Mouse (Mus musculus): ENCODE results near the gene Imp3. TPM values are rescaled to one million over a fixed set of nuclear protein-coding genes. Genes with fewer than 3 reads are reported as not detected.
"Not testable (repeated sequence)": the region's sequence is repeated elsewhere in the genome, so short reads cannot be mapped to it uniquely, and the experiment has no call there.

Imp3 gene
- polyA plus RNA-seq, 1 experiment: 101 TPM

DNA sequence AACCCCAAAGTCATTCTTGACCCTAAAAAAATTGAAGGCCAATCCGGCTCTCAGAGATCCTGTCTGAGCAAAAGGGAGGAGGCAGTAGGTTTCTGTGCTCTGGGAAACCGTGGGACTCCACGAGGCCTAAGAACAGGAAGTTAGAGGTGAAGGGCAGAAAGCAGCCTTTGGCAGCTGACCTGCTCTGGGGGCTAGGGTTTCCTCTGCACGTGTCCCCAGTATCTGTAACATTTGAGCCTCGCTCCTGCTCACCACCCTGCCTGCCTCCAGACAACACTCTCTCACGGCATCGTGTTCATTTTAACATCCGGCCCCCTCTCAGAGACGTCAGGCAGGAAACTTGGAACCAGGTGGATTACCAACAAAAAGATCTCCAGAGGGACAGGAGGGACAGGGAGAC is 36.7 kb upstream of the Imp3 start:
- Histone ChIP-seq H3K4me3 (ENCODE audit: low read depth, low read length) (no peak overlapping the region), H3K4me1 (ENCODE audit: control insufficient read depth, insufficient read depth, low read length) (no peaks in the 10 kb centered on the region), H3K9ac (ENCODE audit: low read depth, poor library complexity, severe bottlenecking) (no peak overlapping the region), H3K27ac (ENCODE audit: insufficient read depth, low read length) (no peak overlapping the region), H3K36me3 (ENCODE audit: control insufficient read depth, insufficient read depth, low read length, poor library complexity, severe bottlenecking) (no peaks in the 10 kb centered on the region), H3K9me3 (replicated peaks; ENCODE audit: control insufficient read depth, insufficient read depth, low read length, poor library complexity, severe bottlenecking) (no peaks in the 10 kb centered on the region), H3K27me3 (ENCODE audit: control insufficient read depth, insufficient read depth, low read length, poor library complexity, severe bottlenecking) (no peaks in the 10 kb centered on the region)
- TF ChIP-seq POLR2A (IDR thresholded peaks at IDR 0.05; ENCODE audit: insufficient read depth, low read length) (no peak), CTCF (IDR thresholded peaks at IDR 0.05; ENCODE audit: low read depth, low read length) (no peak), EP300 (IDR thresholded peaks at IDR 0.05; ENCODE audit: insufficient read depth, low read depth, low read length) (no peak)

- Histone ChIP-seq H3K27ac (ENCODE audit: insufficient read depth, low read length) (no peak overlapping the region), H3K27me3 (ENCODE audit: control insufficient read depth, insufficient read depth, low read length, poor library complexity, severe bottlenecking) (no peaks in the 10 kb centered on the region), H3K9me3 (replicated peaks; ENCODE audit: control insufficient read depth, insufficient read depth, low read length, poor library complexity, severe bottlenecking) (no peaks in the 10 kb centered on the region), H3K4me1 (ENCODE audit: control insufficient read depth, insufficient read depth, low read length) (no peaks in the 10 kb centered on the region), H3K36me3 (ENCODE audit: control insufficient read depth, insufficient read depth, low read length, poor library complexity, severe bottlenecking) (no peaks in the 10 kb centered on the region), H3K4me3 (ENCODE audit: low read depth, low read length) (no peak overlapping the region), H3K9ac (ENCODE audit: low read depth, poor library complexity, severe bottlenecking) (no peak overlapping the region)
- TF ChIP-seq CTCF (IDR thresholded peaks at IDR 0.05; ENCODE audit: low read depth, low read length) (no peak), POLR2A (IDR thresholded peaks at IDR 0.05; ENCODE audit: insufficient read depth, low read length) (no peak), EP300 (IDR thresholded peaks at IDR 0.05; ENCODE audit: insufficient read depth, low read depth, low read length) (peak; percentile 60; the same call in 1 of the 2 replicates)
Observed at GRCm38 (mm10) chr9:56901187-56901586, 36.1 kb upstream of the Imp3 start.

GRCm38 (mm10) chr9:56903662-56904061 is 33.6 kb upstream of the Imp3 start:
- Histone ChIP-seq H3K27ac (ENCODE audit: insufficient read depth, low read length) (no peak overlapping the region), H3K27me3 (ENCODE audit: control insufficient read depth, insufficient read depth, low read length, poor library complexity, severe bottlenecking) (no peaks in the 10 kb centered on the region), H3K9me3 (replicated peaks; ENCODE audit: control insufficient read depth, insufficient read depth, low read length, poor library complexity, severe bottlenecking) (no peaks in the 10 kb centered on the region), H3K9ac (ENCODE audit: low read depth, poor library complexity, severe bottlenecking) (no peak overlapping the region), H3K4me3 (ENCODE audit: low read depth, low read length) (no peak overlapping the region), H3K36me3 (ENCODE audit: control insufficient read depth, insufficient read depth, low read length, poor library complexity, severe bottlenecking) (no peaks in the 10 kb centered on the region), H3K4me1 (ENCODE audit: control insufficient read depth, insufficient read depth, low read length) (no peaks in the 10 kb centered on the region)
- TF ChIP-seq EP300 (IDR thresholded peaks at IDR 0.05; ENCODE audit: insufficient read depth, low read depth, low read length) (no peak), CTCF (IDR thresholded peaks at IDR 0.05; ENCODE audit: low read depth, low read length) (no peak), POLR2A (IDR thresholded peaks at IDR 0.05; ENCODE audit: insufficient read depth, low read length) (no peak)

DNA sequence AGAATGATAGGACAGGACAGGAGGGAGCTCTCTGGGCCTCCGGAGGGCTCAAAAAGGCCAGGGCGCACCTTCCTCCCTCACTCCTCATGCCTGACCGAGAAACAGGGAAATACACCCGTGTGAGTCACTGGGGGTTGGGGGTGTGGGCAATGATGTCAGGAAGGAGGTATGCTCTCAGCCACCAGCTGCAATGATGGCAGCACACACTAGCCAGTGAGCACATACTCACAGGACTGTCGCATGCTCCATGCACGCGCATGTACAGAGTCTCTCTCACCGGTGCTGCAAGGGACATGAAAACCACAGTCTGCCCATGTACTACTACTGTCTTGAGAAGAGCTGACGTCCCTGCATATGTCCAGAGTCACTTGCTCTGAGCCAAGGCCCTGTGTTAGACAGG is 29.7 kb upstream of the Imp3 start:
- Histone ChIP-seq H3K4me1 (ENCODE audit: control insufficient read depth, insufficient read depth, low read length) (peaks cover 2% of the 10 kb centered on the region), H3K4me3 (ENCODE audit: low read depth, low read length) (no peak overlapping the region), H3K9me3 (replicated peaks; ENCODE audit: control insufficient read depth, insufficient read depth, low read length, poor library complexity, severe bottlenecking) (no peaks in the 10 kb centered on the region), H3K9ac (ENCODE audit: low read depth, poor library complexity, severe bottlenecking) (no peak overlapping the region), H3K27ac (ENCODE audit: insufficient read depth, low read length) (no peak overlapping the region), H3K27me3 (ENCODE audit: control insufficient read depth, insufficient read depth, low read length, poor library complexity, severe bottlenecking) (no peaks in the 10 kb centered on the region), H3K36me3 (ENCODE audit: control insufficient read depth, insufficient read depth, low read length, poor library complexity, severe bottlenecking) (no peaks in the 10 kb centered on the region)
- no peak for TF ChIP-seq CTCF (IDR thresholded peaks at IDR 0.05; ENCODE audit: low read depth, low read length)
- no peak for TF ChIP-seq EP300 (IDR thresholded peaks at IDR 0.05; ENCODE audit: insufficient read depth, low read depth, low read length)
- TF ChIP-seq POLR2A (IDR thresholded peaks at IDR 0.05; ENCODE audit: insufficient read depth, low read length): no peak

- not testable (repeated sequence) for H3K9ac ChIP-seq (ENCODE audit: low read depth, poor library complexity, severe bottlenecking); H3K4me3 ChIP-seq (ENCODE audit: low read depth, low read length); H3K27ac ChIP-seq (ENCODE audit: insufficient read depth, low read length); H3K36me3 ChIP-seq (ENCODE audit: control insufficient read depth, insufficient read depth, low read length, poor library complexity, severe bottlenecking); H3K27me3 ChIP-seq (ENCODE audit: control insufficient read depth, insufficient read depth, low read length, poor library complexity, severe bottlenecking); H3K9me3 ChIP-seq (replicated peaks; ENCODE audit: control insufficient read depth, insufficient read depth, low read length, poor library complexity, severe bottlenecking); H3K4me1 ChIP-seq (ENCODE audit: control insufficient read depth, insufficient read depth, low read length)
Observed at GRCm38 (mm10) chr9:56909991-56910390, 27.3 kb upstream of the Imp3 start.

DNA sequence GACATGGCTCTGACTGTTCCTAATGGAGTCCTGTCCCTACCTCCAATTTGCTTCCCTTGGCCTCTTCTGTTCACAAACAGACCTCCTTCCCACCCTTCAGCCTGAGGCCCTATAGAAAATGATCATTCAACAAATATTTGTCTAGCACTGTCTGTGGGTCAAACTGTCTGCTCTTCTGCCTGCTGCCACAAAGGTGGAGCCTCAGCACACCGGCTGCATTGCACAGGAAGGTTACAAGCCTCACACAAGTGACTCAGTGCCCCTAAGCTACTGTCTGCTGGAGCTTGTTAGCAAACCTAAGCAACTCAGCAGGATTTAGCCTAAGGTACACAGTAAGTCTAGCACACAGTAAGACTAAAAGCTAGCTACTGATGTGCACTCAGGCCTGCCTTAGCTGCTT is 26.3 kb upstream of the Imp3 start:
- Histone ChIP-seq H3K9ac (ENCODE audit: low read depth, poor library complexity, severe bottlenecking) (no peak overlapping the region), H3K4me1 (ENCODE audit: control insufficient read depth, insufficient read depth, low read length) (peaks cover 2% of the 10 kb centered on the region), H3K4me3 (ENCODE audit: low read depth, low read length) (no peak overlapping the region), H3K27me3 (ENCODE audit: control insufficient read depth, insufficient read depth, low read length, poor library complexity, severe bottlenecking) (no peaks in the 10 kb centered on the region), H3K9me3 (replicated peaks; ENCODE audit: control insufficient read depth, insufficient read depth, low read length, poor library complexity, severe bottlenecking) (no peaks in the 10 kb centered on the region), H3K27ac (ENCODE audit: insufficient read depth, low read length) (no peak overlapping the region), H3K36me3 (ENCODE audit: control insufficient read depth, insufficient read depth, low read length, poor library complexity, severe bottlenecking) (no peaks in the 10 kb centered on the region)
- TF ChIP-seq CTCF (IDR thresholded peaks at IDR 0.05; ENCODE audit: low read depth, low read length) (no peak), EP300 (IDR thresholded peaks at IDR 0.05; ENCODE audit: insufficient read depth, low read depth, low read length) (no peak), POLR2A (IDR thresholded peaks at IDR 0.05; ENCODE audit: insufficient read depth, low read length) (no peak)

Data from ES-Bruce4 (cell line).